Mouse (Mus musculus): ENCODE measurements around the gene Dhrs13.

The Dhrs13 gene

DNA sequence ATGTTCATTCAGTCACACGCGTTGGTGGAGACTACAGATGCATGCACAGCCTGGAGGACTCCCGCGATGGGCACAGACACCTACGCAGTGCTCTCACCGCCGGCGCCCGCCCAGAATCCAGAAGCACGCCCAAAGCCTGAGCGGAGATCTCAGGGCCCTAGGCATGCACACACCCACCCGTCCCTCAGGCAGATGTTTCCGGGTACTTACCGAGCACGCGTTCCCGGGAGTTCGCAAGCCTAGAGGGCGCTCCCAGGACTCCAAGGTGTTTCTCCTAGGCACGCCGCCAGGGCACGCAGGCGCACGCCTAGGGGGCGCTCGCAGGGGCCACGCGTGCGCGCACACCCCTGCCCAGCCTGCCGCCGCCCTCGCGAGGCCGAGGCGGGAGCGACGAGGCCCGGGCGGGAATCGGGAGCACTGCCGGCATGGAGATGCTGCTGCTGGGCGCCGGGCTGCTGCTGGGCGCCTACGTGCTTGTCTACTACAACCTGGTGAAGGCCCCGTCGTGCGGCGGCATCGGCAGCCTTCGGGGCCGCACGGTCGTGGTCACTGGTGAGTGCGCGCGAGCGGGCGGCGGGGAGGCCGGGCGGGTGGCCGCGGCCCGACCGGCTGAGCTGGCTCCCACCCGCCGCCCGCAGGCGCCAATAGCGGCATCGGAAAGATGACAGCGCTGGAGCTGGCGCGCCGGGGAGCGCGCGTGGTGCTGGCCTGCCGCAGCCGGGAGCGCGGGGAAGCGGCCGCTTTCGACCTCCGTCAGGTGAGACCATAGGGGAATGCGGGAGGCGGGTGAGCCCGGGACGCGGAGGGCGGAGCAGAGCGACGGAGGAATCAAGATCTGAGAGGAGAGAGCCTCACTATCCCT, at the start of gene Dhrs13:
TSS of gene Dhrs13 (plus strand) at position 334 of the 862 bp plus-strand sequence.
- DNase-seq (ENCODE audit: low read depth), result peak; percentile 81

DNA sequence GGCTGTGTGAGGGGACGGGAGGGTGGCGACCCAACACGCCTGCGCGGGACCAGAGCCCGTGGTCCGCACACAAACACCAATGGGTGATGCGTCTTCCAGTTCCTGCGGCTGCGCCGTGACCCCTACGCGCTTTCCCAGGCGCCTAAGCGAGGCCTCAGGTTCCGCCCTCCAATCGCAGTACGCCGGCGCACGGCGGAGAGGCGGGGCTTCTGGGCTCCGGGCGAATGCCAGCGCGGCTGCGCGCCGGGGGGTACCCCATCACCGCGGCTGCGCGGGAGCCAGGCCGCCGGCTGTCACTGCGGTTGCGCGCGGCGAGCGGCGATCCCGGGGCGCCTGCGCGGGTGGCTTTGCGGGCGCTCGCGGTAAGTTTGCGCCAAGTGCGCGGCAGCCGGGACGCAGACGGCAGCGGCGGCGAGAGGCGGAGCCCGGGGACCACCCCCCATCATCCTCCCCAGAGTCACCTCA, 49.6 kb upstream of the Dhrs13 start, which contains the start of gene Phf12:
TSS of gene Phf12 (plus strand) at position 314 of the 465 bp plus-strand sequence.
- peak; percentile 98 for DNase-seq (ENCODE audit: low read depth)

DNA sequence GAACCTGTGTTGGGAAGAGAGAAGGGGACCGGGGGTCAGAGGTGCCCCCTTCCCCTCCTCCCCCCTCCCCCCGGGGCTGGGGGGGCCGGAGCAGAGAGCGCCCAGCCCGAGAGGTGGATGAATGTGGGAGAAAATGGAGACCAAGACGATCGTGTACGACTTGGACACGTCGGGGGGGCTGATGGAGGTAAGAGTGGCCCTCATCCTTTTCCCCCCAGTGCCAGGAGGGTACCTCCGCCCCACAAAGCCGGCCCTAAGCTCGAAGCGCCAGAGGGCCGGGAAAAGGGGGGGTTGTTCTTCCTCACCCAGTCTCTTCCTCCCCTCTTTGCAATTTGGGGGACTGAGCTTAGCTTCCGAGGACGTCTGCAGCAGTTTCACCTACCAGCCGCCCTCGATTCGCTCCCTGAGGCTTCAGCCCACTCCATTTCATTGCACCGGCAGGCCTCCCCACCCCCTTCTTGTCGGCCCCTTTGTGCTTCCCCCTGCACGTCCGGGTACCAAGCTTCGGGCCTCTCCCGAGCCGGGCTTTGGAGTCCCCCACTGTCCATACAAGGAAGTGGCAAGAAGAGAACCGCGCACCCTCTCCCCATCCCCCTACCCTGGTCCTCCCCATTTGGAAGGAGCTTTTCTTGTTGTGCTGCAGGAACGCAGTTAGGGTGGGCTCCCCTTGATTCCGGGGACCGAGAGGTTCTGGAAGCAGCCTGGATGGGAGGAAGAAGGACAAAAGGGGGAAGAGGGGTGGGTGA, 48.7 kb upstream of the Dhrs13 start:
- no peak for DNase-seq (ENCODE audit: low read depth)

DNA sequence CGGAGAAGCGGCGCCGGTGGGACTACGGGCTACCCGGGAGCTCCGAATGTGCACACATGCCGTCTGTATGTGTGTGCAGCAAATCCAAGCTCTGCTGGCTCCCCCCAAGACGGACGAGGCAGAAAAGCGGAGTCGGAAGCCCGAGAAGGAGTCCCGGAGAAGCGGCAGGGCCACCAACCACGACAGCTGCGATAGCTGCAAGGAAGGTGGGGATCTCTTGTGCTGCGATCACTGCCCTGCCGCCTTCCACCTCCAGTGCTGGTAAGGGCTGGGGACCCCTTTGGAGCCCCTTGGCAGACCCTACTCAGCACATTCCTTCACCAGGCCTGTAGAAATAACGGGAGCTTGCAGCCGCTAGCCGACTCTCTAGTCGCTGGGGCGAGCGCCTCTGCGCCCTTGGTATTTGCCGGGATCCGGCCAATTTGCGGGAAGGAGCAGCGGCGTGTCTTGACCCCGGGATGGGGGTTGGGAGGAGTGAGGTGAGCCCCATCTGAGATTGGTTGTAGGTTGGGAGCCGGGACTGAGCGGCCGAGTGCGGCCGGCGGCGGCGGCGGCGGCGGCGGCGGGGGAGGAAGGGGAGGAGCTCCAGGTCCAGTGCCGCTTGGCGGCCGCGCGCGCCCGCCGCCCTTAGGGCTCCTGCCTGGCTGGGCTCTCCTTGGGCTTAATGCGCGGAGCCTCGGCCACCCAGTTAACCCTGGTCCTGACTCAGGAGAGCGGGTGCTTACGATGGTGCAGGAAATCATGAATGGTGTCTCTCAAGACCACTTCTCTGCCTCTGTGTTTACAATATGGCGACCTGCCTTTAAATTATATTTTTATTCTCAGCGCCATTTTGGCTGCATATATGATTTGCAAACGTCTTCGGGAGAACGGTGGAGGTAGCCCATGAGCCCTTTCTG, 47.9 kb upstream of the Dhrs13 start:
- no peak for DNase-seq (ENCODE audit: low read depth)

DNA sequence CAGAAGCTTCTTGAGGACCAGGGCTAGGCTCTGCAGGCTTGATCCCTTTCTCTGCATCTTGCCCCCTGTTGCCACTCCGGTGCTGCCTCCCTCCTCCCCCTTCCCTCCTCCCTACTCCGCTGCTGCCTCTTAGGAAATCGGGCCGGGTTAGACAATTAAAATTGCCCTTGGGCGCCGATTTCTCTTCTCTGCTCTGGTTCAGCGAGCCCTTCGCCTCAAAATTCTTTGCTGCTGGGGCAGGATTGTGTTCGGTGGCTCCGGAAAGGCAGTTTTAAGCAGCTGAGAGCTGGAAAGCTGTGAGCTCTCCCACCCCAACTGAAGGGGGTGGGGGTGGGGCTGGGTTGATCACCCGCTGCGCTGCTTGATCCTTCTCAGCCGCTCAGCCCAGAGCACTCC, 47.2 kb upstream of the Dhrs13 start:
- DNase-seq (ENCODE audit: low read depth), result no peak

DNA sequence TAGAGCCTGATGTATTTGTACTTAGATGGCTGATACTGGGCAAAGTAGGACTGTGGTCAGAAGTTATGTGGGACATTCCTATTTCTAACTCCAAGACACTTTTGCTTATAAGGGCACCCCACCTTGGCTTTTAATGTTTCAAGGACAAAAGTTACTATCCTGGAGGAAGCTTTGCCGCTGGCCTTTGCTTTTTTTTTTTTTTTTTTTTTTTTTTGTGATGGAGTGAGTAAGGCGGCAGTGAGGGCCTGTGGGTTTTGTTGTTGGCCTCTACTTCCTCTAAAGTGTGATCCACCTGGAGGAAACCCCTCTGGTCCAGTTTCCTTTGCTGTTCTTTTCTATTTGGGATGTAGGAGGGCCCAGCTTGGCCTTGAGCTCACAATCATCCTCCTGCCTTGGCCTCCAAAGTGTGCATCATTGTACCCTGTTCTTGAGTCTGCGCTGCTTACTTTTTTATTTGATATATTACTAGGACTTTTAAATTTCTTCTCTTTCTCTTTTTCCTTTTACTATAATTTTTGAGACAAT, 46.5 kb upstream of the Dhrs13 start:
- DNase-seq (ENCODE audit: low read depth), result no peak

DNA sequence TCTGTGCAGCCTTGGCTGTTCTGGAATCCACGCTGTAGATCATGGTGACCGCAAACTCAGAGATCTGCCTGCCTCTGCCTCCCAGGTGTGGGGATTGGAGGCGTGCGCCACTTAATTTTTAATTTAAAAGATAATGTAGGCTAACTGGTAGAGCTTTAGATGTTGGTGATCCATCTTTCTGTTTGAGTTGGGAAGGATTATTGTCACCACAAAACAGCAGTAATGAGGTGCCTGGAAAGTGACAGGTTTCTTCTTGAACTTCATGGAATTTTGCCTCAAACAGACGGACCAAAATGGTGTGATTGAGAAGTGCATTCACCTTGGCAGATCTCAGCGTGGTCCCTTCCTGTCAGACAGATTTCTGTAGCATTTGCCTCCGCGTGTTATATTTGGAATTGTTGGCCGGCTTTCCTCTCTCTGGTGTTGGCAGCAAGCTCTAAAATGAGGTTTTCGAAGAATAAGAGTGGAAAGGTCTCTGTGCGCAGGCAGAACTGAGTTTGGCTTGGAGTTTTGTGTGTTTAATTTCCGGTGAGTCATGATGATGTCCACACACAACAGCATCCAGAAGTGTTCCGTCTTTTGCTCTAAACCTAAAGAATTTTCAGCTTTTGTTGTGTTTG, 42.9 kb upstream of the Dhrs13 start:
- peak; percentile 45 for DNase-seq (ENCODE audit: low read depth)

DNA sequence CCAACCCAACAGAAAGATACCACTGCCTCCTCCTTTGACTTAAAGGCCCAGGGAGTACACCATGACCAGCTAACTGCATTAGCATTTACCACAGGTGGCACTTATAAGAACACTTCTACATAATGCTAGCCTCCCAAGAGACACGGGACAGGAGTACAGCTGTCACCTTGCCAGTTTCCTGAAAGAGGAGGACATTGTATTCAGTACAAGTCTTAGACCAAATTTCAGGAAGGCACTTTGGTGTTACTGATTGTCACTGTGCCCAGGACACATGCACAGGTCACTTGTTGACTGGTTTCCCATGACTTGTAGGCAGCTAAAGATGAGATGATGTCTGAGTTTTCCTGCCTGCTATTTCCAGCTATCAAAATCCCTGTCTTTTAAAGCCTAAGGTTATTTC, 36.5 kb upstream of the Dhrs13 start:
- no peak for DNase-seq (ENCODE audit: low read depth)

DNA sequence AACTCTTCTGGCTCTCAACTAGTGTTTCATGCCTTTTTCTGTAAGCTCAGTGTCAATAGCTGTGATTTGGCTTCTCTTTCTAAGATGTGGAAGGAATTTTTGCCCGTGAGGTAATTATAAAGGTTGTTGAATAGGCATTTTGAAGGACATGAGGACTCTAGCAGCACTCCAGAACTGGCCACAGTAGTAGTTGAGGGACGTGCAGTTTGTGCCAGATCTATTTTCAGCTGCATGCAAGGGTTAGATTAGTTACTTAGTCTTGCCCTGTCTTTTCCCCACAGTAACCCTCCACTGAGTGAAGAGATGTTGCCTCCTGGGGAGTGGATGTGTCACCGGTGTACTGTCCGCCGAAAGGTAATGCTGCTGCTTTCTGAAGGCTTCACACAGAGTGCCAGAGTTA, 25.6 kb upstream of the Dhrs13 start:
- no peak for DNase-seq (ENCODE audit: low read depth)

DNA sequence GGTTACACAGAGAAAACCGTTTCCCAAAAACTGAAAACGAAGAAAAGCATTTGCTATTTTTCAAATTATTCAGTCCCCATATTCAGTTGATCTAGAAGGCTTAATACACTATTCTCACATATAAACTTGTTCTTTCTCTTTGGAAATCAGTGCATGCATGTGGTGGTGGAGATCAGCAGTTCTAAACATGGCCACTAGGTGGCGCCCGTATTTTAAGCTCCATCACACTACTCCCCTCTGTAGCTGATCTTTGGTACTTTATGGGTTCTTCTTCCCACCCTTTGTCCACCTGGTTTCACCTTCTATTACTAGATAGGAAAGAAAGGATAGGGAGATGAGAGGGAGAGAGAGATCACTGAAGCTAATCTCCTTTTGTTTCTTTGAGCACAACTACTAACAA, 12.4 kb upstream of the Dhrs13 start:
- peak; percentile 40 for DNase-seq (ENCODE audit: low read depth)

DNA sequence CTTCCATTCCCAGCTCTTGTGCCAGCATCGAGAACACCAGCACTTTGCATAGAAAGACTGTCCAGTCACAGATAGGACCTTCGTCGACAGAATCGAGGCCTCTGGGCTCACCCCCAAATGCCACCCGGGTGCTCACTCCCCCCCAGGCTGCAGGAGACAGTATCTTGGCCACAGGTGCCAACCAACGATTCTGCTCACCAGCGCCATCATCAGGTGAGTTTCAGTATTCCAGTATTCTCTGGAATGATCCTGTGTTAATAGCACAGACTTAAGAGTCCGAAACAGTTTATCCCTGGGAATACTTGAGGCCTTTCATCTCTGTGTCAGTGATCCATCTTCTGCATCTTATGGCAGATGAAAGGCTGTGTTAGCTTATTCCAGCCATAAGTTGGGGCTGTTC, 8.5 kb upstream of the Dhrs13 start:
- DNase-seq (ENCODE audit: low read depth), result no peak

DNA sequence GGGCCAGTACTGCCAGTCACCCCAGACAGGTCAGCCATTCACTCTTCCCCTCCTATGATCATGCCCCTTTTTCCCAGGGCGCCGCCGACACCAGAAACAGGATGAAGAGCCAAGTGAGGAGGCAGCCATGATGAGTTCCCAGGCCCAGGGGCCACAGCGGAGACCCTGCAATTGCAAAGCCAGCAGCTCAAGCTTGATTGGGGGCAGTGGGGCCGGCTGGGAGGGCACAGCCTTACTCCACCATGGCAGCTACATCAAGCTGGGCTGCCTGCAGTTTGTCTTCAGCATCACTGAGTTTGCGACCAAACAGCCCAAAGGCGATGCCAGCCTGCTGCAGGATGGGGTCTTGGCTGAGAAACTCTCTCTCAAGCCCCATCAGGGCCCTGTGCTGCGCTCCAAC, 2.8 kb upstream of the Dhrs13 start:
- DNase-seq (ENCODE audit: low read depth), result no peak

DNA sequence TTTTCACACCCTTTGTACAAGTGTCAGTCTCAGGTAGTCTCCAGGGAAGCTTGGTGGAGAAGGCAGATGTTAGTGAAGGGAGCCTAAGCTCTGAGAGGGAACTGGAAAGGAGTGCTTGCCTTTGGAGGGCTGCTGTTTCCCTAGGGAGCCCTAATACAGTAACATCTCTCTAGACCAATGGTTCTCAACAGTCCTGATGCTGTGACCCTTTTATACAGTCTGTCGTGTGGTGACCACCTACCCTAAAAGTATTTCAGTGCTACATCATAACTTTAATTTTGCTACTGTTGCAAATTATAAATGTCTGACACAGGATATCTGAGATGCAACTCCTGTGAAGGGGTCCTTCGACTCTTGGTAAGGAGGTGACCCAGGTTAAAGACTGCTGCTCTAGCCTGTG, 1.5 kb upstream of the Dhrs13 start:
- no peak for DNase-seq (ENCODE audit: low read depth)

DNA sequence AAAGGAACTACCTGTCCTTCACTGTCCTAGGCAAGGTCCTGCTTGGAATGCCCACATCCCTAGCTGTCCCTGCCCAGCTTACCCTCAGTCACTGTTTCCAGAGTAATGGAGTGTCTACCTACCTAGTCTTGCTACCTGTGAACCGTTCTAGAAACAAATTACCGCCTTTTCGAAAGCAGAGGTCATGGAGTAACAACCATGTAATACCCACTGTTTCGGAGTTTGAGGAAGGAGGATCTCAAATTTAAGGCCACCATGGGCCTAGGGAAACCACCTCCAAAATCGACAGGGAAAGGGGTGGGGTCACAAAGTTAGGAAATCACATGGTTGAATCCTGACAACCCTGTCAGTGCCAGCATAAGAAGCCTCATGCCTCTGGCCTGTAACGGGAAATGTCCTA, 691 bp upstream of the Dhrs13 start:
- no peak for DNase-seq (ENCODE audit: low read depth)

DNA sequence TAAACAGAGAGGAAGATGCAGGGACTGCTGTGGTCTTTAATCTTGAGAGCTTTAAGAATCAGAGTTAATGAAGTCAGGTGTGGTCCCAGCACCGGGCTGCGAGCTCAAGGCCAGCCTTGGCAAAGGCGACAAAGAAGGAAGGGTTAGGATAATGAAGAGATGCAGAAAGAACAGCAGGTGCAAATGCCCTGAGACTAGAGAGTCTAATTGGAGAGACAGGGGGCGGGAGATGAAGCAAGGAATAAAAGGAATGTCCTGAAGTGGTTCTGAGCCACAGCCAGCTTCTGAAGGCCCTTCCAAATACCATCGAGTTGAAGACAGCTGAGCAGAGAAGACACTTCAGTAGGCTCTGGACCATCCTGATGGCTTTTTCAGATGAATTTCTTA, 722 bp downstream of the Dhrs13 start:
- DNase-seq (ENCODE audit: low read depth), result no peak

DNA sequence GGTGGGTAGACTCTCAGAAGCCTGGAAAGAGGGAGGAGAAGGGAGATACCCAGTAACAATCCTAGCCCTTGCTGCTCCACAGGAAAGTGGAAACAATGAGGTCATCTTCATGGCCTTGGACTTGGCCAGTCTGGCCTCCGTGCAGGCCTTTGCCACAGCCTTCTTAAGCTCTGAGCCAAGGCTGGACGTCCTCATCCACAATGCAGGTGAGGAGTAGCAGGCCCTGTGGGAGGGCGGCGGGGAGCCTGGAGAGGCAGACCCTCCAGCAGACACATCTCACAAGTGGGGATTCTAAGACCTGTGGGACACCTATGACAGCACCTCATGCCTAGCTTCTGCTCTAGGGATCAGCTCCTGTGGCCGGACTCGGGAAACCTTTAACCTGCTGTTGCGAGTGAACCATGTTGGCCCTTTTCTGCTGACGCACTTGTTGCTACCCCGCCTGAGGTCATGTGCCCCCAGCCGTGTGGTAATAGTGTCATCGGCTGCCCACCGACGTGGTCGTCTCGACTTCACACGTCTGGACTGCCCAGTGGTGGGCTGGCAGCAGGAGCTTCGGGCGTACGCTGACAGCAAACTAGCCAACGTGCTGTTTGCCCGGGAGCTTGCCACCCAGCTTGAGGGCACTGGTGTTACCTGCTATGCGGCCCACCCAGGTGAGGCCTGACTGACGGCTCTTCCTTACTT, 2.0 kb downstream of the Dhrs13 start:
- DNase-seq (ENCODE audit: low read depth), result no peak

DNA sequence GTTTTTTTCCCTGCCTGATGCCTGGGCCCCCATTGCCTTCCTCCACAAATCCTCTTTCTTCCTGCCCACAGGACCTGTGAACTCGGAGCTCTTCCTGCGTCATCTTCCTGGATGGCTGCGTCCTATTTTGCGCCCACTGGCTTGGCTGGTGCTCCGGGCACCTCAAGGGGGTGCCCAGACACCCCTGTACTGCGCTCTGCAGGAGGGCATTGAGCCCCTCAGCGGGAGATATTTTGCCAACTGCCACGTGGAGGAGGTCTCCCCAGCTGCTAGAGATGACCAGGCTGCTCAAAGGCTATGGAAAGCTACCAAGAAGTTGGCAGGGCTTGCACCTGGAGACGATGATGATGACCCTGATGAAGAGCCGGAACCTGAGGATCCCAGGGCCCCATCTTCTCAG, 4.7 kb downstream of the Dhrs13 start:
- DNase-seq (ENCODE audit: low read depth), result no peak

DNA sequence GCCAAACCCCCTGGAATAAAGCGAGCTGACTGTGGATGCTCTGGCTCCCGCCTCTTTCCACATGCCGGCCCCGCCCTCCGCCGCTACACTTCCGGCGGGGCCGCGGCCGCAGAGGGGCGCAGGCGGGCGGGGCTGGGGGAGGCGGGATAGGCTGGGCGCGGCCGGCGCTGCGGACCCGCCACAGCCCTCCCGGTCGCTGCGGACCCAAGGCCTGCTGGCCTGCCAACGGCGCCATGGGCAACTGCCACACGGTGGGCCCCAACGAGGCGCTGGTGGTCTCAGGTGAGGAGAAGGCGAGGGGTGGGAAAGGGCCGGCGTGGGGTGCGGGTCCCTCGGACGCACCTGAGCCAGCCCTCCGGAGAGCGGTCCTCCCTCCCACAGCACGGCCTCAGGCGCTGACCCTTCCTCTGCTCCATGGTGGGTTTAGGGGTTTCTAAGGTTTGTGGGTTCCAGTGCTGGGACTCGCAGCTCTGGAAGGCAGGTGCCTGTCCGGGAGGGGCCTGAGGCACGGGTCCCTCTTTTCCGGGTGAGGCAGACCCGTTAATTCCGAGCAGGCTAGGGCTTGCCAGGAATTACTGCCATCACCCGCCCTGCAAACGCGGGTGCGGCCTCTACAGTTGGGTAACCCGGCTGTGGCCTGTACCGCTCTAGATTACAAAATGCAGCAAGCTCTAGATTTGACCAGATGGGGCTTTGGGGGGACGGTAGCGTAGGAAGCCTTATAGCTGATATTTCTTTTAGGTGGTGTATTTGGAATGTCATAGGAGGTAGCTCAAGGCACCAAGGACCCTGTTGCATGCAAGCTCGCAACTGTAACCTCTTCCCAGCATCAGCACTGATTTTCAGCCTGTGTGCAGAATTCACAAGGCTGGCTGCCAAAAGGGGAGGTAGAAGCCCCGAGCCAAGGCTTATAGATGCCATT, 6.0 kb downstream of the Dhrs13 start, which contains the start of gene Flot2:
TSS of gene Flot2 (plus strand) at position 101 of the 922 bp plus-strand sequence.
- no peak for DNase-seq (ENCODE audit: low read depth)

DNA sequence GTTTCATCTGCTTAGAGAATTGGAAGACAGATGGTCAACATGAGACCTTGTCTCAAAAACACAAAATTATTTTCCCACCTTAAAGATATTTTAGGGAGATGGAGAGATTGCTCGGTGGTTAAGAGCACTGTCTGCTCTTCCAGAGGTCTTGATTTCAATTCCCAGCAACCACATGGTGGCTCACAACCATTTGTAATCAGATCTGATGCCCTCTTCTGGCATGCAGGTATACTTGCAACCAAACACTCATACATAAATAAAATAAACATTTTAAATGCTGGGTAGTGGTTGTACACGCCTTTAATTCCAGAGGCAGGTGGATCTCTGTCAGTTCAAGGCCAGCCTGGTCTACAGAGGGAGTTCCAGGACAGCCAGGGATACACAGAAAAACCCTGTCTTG, 8.8 kb downstream of the Dhrs13 start:
- no peak for DNase-seq (ENCODE audit: low read depth)
